Mouse (Mus musculus): ENCODE measurements around the gene Ifit3. TPM values are rescaled to one million over a fixed set of nuclear protein-coding genes. Genes with fewer than 3 reads are reported as not detected.
A peak's percentile ranks its signal among the peaks of the same experiment; 100 is the strongest.
"Not testable (repeated sequence)": the region's sequence is repeated elsewhere in the genome, so short reads cannot be mapped to it uniquely, and the experiment has no call there.

The Ifit3 gene
- polyA plus RNA-seq, 1 experiment, result 16.8 TPM

- Histone ChIP-seq H3K27me3 (replicated peaks; ENCODE audit: control insufficient read depth, insufficient read depth, low read length) (no peaks in the 10 kb centered on the region), H3K4me1 (ENCODE audit: control insufficient read depth, insufficient read depth, low read length) (peaks cover 10% of the 10 kb centered on the region), H3K36me3 (ENCODE audit: control insufficient read depth, insufficient read depth, low read length) (no peaks in the 10 kb centered on the region), H3K27ac (ENCODE audit: insufficient read depth, low read depth, low read length) (peak overlapping the region; percentile 81), H3K4me3 (ENCODE audit: insufficient read depth, low read depth, low read length) (0 out of 2 replicates have a peak overlapping the region, but pooled peaks have one; percentile 15)
- DNase-seq, result peak; percentile 73
- TF ChIP-seq CTCF (conservative IDR thresholded peaks at IDR 0.05; ENCODE audit: insufficient read depth, insufficient read length, low read depth, low read length) (no peak), POLR2A (IDR thresholded peaks at IDR 0.05; ENCODE audit: low read depth, low read length) (no peak)
- 46% methylated on average over 7 of the region's 7 CpGs for WGBS
Observed at GRCm38 (mm10) chr19:34568988-34569895, 14.1 kb upstream of the Ifit3 start.

GRCm38 (mm10) chr19:34569896-34570476 is 13.3 kb upstream of the Ifit3 start:
- peak; percentile 59 for DNase-seq
- no peak for TF ChIP-seq CTCF (conservative IDR thresholded peaks at IDR 0.05; ENCODE audit: insufficient read depth, insufficient read length, low read depth, low read length)
- no peak for TF ChIP-seq POLR2A (IDR thresholded peaks at IDR 0.05; ENCODE audit: low read depth, low read length)
- Histone ChIP-seq H3K4me3 (ENCODE audit: insufficient read depth, low read depth, low read length) (peak overlapping the region; percentile 29), H3K27ac (ENCODE audit: insufficient read depth, low read depth, low read length) (peak overlapping the region; percentile 81), H3K4me1 (ENCODE audit: control insufficient read depth, insufficient read depth, low read length) (peaks cover 10% of the 10 kb centered on the region), H3K36me3 (ENCODE audit: control insufficient read depth, insufficient read depth, low read length) (no peaks in the 10 kb centered on the region), H3K27me3 (replicated peaks; ENCODE audit: control insufficient read depth, insufficient read depth, low read length) (no peaks in the 10 kb centered on the region)
- 30% methylated on average over 4 of the region's 4 CpGs for WGBS

- Histone ChIP-seq H3K27ac (ENCODE audit: insufficient read depth, low read depth, low read length) (no peak overlapping the region), H3K27me3 (replicated peaks; ENCODE audit: control insufficient read depth, insufficient read depth, low read length) (no peaks in the 10 kb centered on the region), H3K4me1 (ENCODE audit: control insufficient read depth, insufficient read depth, low read length) (peaks cover 10% of the 10 kb centered on the region), H3K4me3 (ENCODE audit: insufficient read depth, low read depth, low read length) (0 out of 2 replicates have a peak overlapping the region, but pooled peaks have one; percentile 16), H3K36me3 (ENCODE audit: control insufficient read depth, insufficient read depth, low read length) (no peaks in the 10 kb centered on the region)
- DNase-seq, result no peak
- 95% methylated on average over 1 of the region's 1 CpGs for WGBS
- TF ChIP-seq CTCF (conservative IDR thresholded peaks at IDR 0.05; ENCODE audit: insufficient read depth, insufficient read length, low read depth, low read length), result no peak
- no peak for TF ChIP-seq POLR2A (IDR thresholded peaks at IDR 0.05; ENCODE audit: low read depth, low read length)
Observed at GRCm38 (mm10) chr19:34571080-34571479, 12.3 kb upstream of the Ifit3 start.

- 97% methylated on average over 5 of the region's 5 CpGs for WGBS
- no peak overlapping the region for H3K27ac ChIP-seq (ENCODE audit: insufficient read depth, low read depth, low read length)
- TF ChIP-seq POLR2A (IDR thresholded peaks at IDR 0.05; ENCODE audit: low read depth, low read length), result no peak
Observed at GRCm38 (mm10) chr19:34573650-34574049, 9.7 kb upstream of the Ifit3 start.

GRCm38 (mm10) chr19:34577121-34577520 is 6.2 kb upstream of the Ifit3 start:
- DNase-seq, result no peak
- Histone ChIP-seq H3K36me3 (ENCODE audit: control insufficient read depth, insufficient read depth, low read length) (no peaks in the 10 kb centered on the region), H3K27ac (ENCODE audit: insufficient read depth, low read depth, low read length) (no peak overlapping the region), H3K4me1 (ENCODE audit: control insufficient read depth, insufficient read depth, low read length) (no peaks in the 10 kb centered on the region), H3K27me3 (replicated peaks; ENCODE audit: control insufficient read depth, insufficient read depth, low read length) (no peaks in the 10 kb centered on the region), H3K4me3 (ENCODE audit: insufficient read depth, low read depth, low read length) (no peak overlapping the region)
- TF ChIP-seq POLR2A (IDR thresholded peaks at IDR 0.05; ENCODE audit: low read depth, low read length) (no peak), CTCF (conservative IDR thresholded peaks at IDR 0.05; ENCODE audit: insufficient read depth, insufficient read length, low read depth, low read length) (no peak)
- WGBS, result 76% methylated on average over 1 of the region's 1 CpGs

More at GRCm38 (mm10) chr19:34573650-34574049, 9.7 kb upstream of the Ifit3 start:
- Histone ChIP-seq H3K4me1 (ENCODE audit: control insufficient read depth, insufficient read depth, low read length) (peaks cover 8% of the 10 kb centered on the region), H3K36me3 (ENCODE audit: control insufficient read depth, insufficient read depth, low read length) (no peaks in the 10 kb centered on the region), H3K27me3 (replicated peaks; ENCODE audit: control insufficient read depth, insufficient read depth, low read length) (no peaks in the 10 kb centered on the region), H3K4me3 (ENCODE audit: insufficient read depth, low read depth, low read length) (no peak overlapping the region)
- no peak for DNase-seq

- not testable (repeated sequence) for DNase-seq; H3K36me3 ChIP-seq (ENCODE audit: control insufficient read depth, insufficient read depth, low read length); H3K27me3 ChIP-seq (replicated peaks; ENCODE audit: control insufficient read depth, insufficient read depth, low read length); H3K4me3 ChIP-seq (ENCODE audit: insufficient read depth, low read depth, low read length); H3K4me1 ChIP-seq (ENCODE audit: control insufficient read depth, insufficient read depth, low read length)
- WGBS, result 44% methylated on average over 2 of the region's 2 CpGs
- peak overlapping the region; percentile 80 for H3K27ac ChIP-seq (ENCODE audit: insufficient read depth, low read depth, low read length)
Observed at GRCm38 (mm10) chr19:34582696-34583095, 635 bp upstream of the Ifit3 start.

GRCm38 (mm10) chr19:34585740-34586458 is 2.6 kb downstream of the Ifit3 start:
- DNase-seq, result peak; percentile 27
- not testable (repeated sequence) for H3K27me3 ChIP-seq (replicated peaks; ENCODE audit: control insufficient read depth, insufficient read depth, low read length); H3K27ac ChIP-seq (ENCODE audit: insufficient read depth, low read depth, low read length); H3K4me1 ChIP-seq (ENCODE audit: control insufficient read depth, insufficient read depth, low read length); H3K36me3 ChIP-seq (ENCODE audit: control insufficient read depth, insufficient read depth, low read length); H3K4me3 ChIP-seq (ENCODE audit: insufficient read depth, low read depth, low read length)
- WGBS, result 66% methylated on average over 5 of the region's 5 CpGs

- not testable (repeated sequence) for H3K36me3 ChIP-seq (ENCODE audit: control insufficient read depth, insufficient read depth, low read length); H3K27me3 ChIP-seq (replicated peaks; ENCODE audit: control insufficient read depth, insufficient read depth, low read length); H3K4me3 ChIP-seq (ENCODE audit: insufficient read depth, low read depth, low read length); H3K4me1 ChIP-seq (ENCODE audit: control insufficient read depth, insufficient read depth, low read length)
- peak overlapping the region; percentile 39; the same call in 1 of the 2 replicates for H3K27ac ChIP-seq (ENCODE audit: insufficient read depth, low read depth, low read length)
- peak; percentile 53 for DNase-seq
- whole genome bisulfite sequencing, result 62% methylated on average over 7 of the region's 12 CpGs
Observed at GRCm38 (mm10) chr19:34587898-34588692, 4.8 kb downstream of the Ifit3 start.

Measured in kidney, adult 2 months (tissue).